Mouse (Mus musculus) brain, adult 2 months (tissue): ENCODE measurements around the gene Gm9970.
"Not testable (repeated sequence)": the region's sequence is repeated elsewhere in the genome, so short reads cannot be mapped to it uniquely, and the experiment has no call there.

Experiments
- DNase-seq: peaks from one replicate; pipeline ENCODE4 v3.0.0; 2011; ENCODE audit warnings: low read depth, low spot score

Gene Gm9970

GRCm38 (mm10) chr5:31222696-31223095 is 18.3 kb downstream of the Gm9970 start:
- DNase-seq = no peak

- DNase-seq = peak; percentile 69
These were observed 19.6 kb downstream of the Gm9970 start for GRCm38 (mm10) chr5:31221304-31221945.

- peak; percentile 98 for DNase-seq
These were observed 20.4 kb downstream of the Gm9970 start, which contains the start of gene Ppm1g for GRCm38 (mm10) chr5:31220448-31221303. Gene Ppm1g, minus strand, starts transcription at chr5:31220687.

- peak; percentile 66 for DNase-seq
These were observed 21.1 kb downstream of the Gm9970 start for GRCm38 (mm10) chr5:31219911-31220447.

GRCm38 (mm10) chr5:31219474-31219873 is 21.6 kb downstream of the Gm9970 start:
- DNase-seq = no peak

GRCm38 (mm10) chr5:31219070-31219469 is 22.0 kb downstream of the Gm9970 start:
- DNase-seq = peak; percentile 69

GRCm38 (mm10) chr5:31218294-31218693 is 22.7 kb downstream of the Gm9970 start:
- DNase-seq = no peak

GRCm38 (mm10) chr5:31216554-31216953 is 24.5 kb downstream of the Gm9970 start:
- not testable (repeated sequence) for DNase-seq

- no peak for DNase-seq
These were observed 36.6 kb downstream of the Gm9970 start for GRCm38 (mm10) chr5:31204421-31204820.

GRCm38 (mm10) chr5:31203866-31204265 is 37.2 kb downstream of the Gm9970 start:
- no peak for DNase-seq

- no peak for DNase-seq
These were observed 38.1 kb downstream of the Gm9970 start for GRCm38 (mm10) chr5:31202933-31203332.

- DNase-seq = peak; percentile 100
These were observed 39.1 kb downstream of the Gm9970 start, which contains the start of gene Zfp513 for GRCm38 (mm10) chr5:31201742-31202590. Gene Zfp513, minus strand, starts transcription at chr5:31202303.

- DNase-seq = no peak
These were observed 39.8 kb downstream of the Gm9970 start for GRCm38 (mm10) chr5:31201042-31201741.

- no peak for DNase-seq
These were observed 40.7 kb downstream of the Gm9970 start for GRCm38 (mm10) chr5:31200327-31200768.

- DNase-seq = peak; percentile 45
These were observed 41.1 kb downstream of the Gm9970 start for GRCm38 (mm10) chr5:31199893-31200292.

GRCm38 (mm10) chr5:31199321-31199892 is 41.6 kb downstream of the Gm9970 start:
- no peak for DNase-seq

- no peak for DNase-seq
These were observed 42.3 kb downstream of the Gm9970 start for GRCm38 (mm10) chr5:31198616-31199320.

- no peak for DNase-seq
These were observed 42.9 kb downstream of the Gm9970 start for GRCm38 (mm10) chr5:31198170-31198569.

- no peak for DNase-seq
These were observed 44.0 kb downstream of the Gm9970 start for GRCm38 (mm10) chr5:31197072-31197471.

GRCm38 (mm10) chr5:31196207-31196606 is 44.8 kb downstream of the Gm9970 start:
- no peak for DNase-seq
